Mouse (Mus musculus): Measurements from ENCODE around the gene Dgcr2.

Gene Dgcr2

DNA sequence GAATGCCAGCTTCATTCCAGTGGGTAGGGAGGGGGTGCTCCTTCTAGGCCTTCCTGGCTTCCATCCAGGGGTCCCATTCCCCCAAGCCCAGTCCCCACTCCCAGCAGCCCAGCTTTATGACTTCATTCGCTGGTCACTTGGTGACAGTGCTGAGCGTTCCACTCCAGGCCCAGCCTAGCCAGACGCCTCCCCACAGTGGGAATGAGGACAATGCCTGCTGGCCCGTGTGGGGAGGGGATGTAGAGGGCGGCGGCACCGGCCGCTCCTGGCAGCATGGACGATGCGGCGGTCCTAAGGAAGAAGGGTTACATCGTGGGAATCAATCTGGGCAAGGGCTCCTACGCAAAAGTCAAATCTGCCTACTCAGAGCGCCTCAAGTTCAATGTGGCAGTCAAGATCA lies at the start of gene Dgcr2, which contains the start of gene Tssk2:
Gene Dgcr2, minus strand, starts transcription at position 101 of the 400 bp plus-strand sequence.
Gene Tssk2, plus strand, starts transcription at position 176 of the 400 bp plus-strand sequence.
- no peak for DNase-seq

GRCm38 (mm10) chr16:17945081-17945831 lies 46.9 kb upstream of the Dgcr2 start:
- DNase-seq: no peak

DNA sequence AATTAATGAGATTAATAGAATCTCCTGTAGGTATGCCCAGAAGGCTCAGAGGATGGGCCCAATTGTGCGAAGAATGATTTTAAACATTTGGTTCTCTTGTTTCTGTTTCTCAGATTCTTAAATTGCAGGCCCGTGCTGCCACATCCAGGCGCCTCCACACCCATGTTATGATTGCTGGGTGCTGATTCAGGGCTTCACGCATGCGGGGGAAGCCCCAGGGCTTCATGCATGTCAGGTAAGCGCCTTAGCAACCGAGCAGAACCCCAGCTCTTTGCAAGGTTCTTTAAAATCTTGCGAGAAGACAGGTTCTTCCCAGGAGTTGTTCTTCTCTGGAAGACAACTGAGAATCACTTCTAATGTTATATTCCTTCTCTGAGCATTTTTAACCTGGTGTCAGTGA lies 45.1 kb upstream of the Dgcr2 start:
- no peak for DNase-seq

DNA sequence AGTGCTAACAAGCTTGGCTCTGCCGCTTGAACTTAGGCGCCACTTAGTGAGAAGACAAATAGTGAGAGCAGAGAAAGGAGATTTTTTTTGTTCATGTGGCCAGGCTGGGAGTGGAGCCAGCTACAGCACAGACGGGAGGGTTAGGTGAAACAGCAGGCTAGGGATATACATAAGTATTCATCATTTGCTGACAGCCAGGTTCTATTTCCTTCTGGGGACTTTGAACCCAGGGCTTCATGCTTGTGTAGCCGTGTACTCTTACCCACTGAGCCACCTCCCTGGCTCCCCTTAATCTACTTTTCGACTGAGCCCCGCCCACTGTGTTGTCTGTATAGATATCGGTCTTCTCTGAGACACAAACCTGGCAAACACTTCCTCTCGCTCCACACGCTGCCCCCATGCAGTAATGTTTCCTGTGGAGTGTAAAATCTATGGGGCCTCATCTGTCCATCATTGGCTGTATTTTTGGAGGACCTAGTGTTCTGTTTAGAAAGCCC lies 40.9 kb upstream of the Dgcr2 start:
- DNase-seq: no peak

- peak; percentile 76 for DNase-seq
These were observed 40.5 kb upstream of the Dgcr2 start for GRCm38 (mm10) chr16:17938821-17939220.

DNA sequence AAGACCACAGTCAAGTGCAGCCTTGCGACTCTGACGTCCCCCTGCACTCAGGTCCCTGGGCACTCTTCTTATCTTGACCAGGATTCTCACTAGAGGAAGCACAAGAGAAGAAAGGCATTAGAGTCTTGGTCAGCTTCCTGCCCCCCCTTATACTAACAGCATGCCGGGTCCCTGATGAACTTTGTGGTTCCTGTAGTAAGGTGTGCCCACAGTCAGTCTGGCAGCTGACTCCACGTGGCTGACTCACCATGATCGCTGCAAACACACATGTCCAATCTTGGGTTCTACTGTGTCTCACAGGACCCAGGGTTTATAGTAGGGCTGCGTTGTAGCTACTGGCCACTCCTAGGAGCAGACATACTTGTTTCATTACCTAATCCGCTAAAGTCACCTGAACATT lies 39.8 kb upstream of the Dgcr2 start:
- DNase-seq: no peak

- DNase-seq: no peak
These were observed 38.4 kb upstream of the Dgcr2 start for GRCm38 (mm10) chr16:17936776-17937175.

DNA sequence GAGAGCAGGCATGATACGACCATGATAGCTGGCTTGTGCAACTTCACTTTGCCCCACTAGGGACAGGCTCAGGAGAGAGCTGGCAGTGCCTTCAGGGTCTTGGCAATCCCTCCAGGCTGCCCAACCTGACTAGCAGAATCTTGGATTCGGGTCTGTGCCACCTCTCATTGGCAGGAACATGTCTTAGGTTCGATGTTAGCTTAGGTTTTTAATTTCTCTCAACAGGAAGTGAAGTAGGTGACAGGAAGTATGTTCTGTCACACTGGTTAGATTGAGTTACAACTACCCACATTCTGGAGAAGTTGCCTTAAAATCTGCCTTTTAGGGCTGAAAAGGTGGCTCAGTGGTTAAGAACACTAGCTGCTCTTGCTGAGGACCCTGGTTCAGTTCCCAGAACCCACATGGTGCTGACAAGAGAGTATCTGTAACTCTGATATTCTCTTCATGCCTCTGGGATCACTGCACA lies 36.1 kb upstream of the Dgcr2 start:
- peak; percentile 10 for DNase-seq

- no peak for DNase-seq
These were observed 35.5 kb upstream of the Dgcr2 start for GRCm38 (mm10) chr16:17933594-17934444.

DNA sequence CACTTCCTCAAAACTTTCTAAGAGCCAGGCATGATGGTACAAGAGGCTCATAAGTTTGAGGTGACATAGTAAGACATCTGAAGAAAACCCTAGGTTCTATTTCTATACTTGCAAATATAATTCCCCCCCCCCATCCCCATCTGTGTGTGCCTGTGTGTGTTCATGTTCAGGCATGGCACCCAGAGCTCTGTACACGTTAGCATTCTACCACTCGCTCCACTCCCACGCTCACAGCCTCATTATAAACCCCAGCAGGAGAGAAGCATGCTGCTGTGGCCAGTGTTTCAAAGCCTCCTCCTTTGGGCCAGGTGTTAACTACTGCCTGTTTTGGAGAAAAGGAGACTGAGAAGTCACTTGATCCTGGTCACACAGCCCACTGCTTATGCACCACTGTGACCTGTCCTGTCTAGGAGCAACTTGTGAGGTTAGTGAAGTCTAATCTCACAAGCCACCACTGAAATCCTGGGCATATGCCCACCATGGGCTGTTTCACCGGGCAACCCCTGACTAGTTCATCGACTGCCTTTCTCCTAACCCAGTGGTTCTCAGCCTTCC lies 33.6 kb upstream of the Dgcr2 start:
- DNase-seq: no peak

GRCm38 (mm10) chr16:17929631-17930030 lies 31.3 kb upstream of the Dgcr2 start:
- DNase-seq: no peak

- DNase-seq: no peak
These were observed 30.8 kb upstream of the Dgcr2 start for GRCm38 (mm10) chr16:17929211-17929610.

DNA sequence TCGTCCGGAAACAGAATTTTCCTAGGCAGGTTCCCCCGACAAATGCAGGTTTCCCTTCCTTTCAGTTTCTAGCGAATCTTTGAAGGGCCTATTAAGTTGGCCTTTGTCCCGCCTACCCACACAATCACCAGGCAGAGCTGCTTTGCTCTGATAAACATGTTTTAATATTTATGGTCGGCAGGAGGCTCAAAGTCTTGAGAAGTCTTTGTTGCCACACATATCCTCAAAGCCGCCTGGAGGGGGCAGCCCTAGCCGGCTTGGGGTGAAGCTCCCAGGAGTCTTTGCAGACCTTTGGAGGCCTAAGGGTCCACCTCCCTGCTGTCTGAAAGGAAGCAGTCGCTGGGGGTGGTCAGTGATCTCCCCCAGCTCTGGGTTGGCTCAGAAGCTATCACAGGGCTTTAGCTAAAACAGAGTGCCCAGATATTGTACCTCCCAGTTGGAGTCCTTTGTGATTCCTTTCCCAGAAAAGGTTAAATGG lies 30.3 kb upstream of the Dgcr2 start:
- peak; percentile 82 for DNase-seq

DNA sequence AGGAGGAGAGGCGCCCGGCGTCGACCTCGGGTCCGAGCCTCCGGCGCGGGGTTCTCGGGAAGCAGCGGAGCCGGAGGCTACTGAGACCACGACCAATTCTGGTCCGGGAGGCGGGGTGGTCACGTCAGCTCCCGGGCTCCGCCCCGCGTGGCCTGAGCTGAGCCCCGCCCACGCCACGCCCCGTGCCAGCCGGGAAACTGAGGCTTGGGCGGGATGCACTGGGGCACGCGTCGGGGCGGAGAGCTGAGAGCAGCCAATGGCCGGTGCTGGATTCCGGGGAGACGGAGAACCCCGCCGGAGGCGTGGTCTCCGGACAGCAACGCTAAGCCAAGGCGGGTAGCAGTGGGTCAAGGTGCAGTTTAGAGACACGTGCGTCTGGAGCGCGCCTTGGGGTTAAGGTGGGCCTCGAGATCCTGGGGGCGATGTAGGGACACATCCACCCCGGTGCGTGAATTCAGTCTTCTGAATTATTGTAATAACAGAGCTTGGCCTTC lies 29.8 kb upstream of the Dgcr2 start, which contains the start of gene Slc25a1:
Gene Slc25a1, minus strand, starts transcription at position 133 of the 494 bp plus-strand sequence.
- peak; percentile 72 for DNase-seq

DNA sequence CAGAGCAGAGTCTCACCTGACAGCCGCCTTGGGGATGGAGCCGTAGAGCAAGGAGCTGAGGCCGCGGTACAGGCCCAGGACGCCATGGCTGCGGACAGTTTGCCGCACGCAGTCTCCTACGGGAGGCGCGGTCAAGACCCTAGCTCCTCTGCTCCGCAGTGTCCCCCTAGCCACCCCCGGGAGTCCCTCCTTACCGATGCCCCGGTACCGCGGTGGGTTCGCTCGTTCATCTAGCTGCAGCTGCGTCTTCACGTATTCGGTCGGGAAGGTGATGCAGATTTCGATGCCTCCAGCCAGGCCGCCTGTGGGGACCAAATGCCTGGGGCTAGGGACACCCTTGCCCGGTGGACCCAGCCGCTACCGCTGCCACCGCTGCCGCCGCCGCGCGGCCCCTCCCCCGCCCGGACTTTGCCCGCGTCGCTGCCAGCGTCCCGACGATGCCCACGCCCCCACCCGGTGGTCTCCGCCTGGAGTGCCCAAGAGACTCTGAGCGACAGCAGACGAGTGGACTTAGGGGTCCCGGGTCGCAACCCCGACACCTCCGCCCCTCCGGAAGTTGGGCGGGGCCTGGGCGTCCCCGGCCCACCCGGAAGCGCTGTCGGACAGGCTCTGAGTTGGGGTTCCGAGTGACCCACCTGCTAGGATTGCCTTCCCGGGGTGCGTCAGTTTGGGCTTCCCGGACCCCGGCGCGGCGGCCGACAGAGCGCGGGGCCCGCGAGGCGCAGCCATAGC lies 29.2 kb upstream of the Dgcr2 start:
- peak; percentile 62 for DNase-seq

GRCm38 (mm10) chr16:17922163-17922538 lies 23.8 kb upstream of the Dgcr2 start:
- DNase-seq: no peak

DNA sequence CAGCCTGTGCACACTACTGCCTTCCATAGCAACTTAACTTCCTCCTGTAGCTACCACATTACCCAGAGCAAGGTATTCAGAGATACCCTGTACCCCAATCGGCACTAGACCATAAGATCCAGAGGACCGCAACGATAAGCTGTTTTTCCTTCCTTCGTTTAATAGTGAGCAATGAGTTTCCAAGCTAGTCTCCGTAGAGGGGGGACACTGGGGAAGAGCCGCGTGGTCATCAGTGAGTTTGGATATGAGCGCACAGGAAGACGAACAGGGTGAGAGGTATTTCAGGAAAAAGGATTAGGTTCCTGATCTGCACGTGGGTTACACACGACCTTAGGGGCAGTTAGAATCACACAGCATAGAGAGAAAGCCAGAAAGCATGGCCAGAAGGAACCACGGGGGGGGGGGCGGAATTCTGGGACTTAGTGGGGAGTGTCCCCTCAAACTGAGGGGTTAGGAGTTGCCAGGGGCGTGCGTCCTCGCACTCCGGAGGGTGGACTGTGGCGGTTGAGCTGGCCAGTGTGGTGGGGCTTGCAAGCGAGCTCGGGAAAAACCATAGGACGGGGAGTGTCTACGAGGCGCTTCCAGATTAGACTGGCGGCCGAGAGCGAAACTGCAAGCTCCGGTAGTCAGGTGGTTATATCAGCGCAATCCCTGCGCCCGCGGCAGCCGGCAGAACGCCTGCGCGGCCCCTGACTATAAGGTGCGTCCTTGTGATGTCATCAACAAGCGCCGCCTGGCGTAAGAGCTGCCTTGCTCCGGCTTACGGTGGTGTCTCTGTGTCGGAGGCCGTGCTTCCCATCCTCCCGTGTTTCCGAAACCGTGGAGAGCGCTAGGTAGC lies 23.2 kb upstream of the Dgcr2 start:
- DNase-seq: peak; percentile 96

GRCm38 (mm10) chr16:17920586-17920985 lies 22.2 kb upstream of the Dgcr2 start:
- no peak for DNase-seq

- DNase-seq: peak; percentile 41
These were observed 16.2 kb upstream of the Dgcr2 start, which contains the start of gene Gsc2 for GRCm38 (mm10) chr16:17914307-17915249. Gsc2 (minus strand) TSS chr16:17915059.

DNA sequence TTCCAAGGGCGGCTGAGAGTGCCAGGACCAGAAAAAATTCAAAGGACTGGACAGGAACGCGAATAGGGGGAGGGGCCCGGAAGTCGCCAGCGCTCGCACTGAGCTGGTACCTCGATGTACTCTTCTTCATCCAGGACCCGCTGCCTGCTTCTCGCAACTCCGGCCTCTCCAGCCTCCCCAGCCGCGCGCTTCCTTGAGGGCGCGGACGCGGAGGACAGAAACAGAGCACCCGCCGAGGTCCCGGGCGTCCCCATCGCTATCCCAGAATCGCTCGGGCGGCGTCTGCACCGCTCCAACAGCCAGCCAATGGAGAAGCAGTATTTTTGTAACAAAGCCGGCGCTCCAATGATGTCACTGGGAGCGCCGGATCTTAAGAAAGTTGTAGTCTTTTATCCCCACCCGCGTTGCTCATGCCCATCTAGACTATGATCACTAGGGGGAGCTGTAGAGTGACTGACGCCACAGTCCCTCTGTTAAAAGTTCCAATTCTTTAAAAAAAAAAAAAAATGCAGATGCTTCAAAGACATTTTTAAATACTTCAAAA lies 12.8 kb upstream of the Dgcr2 start, which contains the start of gene Ess2:
Gene Ess2, minus strand, starts transcription at position 297 of the 544 bp plus-strand sequence.
- DNase-seq: peak; percentile 91
